Mouse (Mus musculus) G1E (cell line): Measurements from ENCODE around the gene Dennd6b.

ENCODE experiments used
- CTCF ChIP-seq: IDR thresholded peaks from 2 replicates; pipeline ENCODE4 v1.5.1; 2012; ENCODE audit warnings: low read depth, low read length, inconsistent platforms, mixed read lengths
- TAL1 ChIP-seq: conservative IDR thresholded peaks from 2 replicates; pipeline ENCODE4 v1.6.1; 2012; ENCODE audit warnings: low read depth, low read length, inconsistent platforms, mixed read lengths

DNA sequence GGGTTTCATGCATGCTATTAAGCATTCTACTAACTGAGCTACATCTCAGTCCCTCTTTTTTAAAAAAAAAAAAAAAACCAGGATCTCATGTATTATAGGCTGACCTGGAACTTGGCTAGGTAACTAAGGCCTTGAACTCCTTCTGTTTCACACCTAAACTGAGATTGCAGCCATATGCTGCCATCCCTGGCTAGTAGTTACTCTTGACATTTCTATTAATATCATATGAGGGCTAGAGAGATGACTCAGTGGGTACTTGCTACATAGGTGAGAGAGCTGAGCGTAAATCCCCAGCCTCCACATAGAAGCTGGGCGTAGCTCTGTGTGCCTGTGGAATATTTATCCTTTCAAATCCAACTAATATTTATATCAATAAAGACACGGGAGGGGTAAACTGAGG, 18.7 kb upstream of the Dennd6b start:
- TF ChIP-seq TAL1, result no peak
- TF ChIP-seq CTCF, result no peak
